Mouse (Mus musculus) heart, embryonic 16.5 days (tissue): ENCODE results near the gene Tcp10a. TPM values are rescaled to one million over a fixed set of nuclear protein-coding genes. Genes with fewer than 3 reads are reported as not detected.

Experiments used
- polyA plus RNA-seq: library from polyadenylated mRNA; unstranded; fragments of >200 nt; fragmentation: Nextera tagmentation; extraction: Ambion mirVana; gene quantifications from 2 replicates; pipeline ENCODE4 v1.2.1, GENCODE M21; 2015

Tcp10a gene
- polyA plus RNA-seq, 1 experiment from 2014 or later = not detected

Other genes with a start within 250 kb of the Tcp10a start
- gene Rps6ka2, start 154.5 kb upstream of the Tcp10a start, polyA plus RNA-seq = 24.2 and 25.5 TPM in 2 replicates
- gene Ttll2, start 28.1 kb downstream of the Tcp10a start, polyA plus RNA-seq = not detected in 2 replicates
- not detected in 2 replicates for gene Gm49630, start 47.3 kb downstream of the Tcp10a start, polyA plus RNA-seq
- gene Unc93a2, start 60.8 kb downstream of the Tcp10a start, polyA plus RNA-seq = not detected in 2 replicates